Mouse (Mus musculus): ENCODE results near the gene Cfd. TPM values are rescaled to one million over a fixed set of nuclear protein-coding genes. Genes with fewer than 3 reads are reported as not detected.

Cfd gene
- polyA plus RNA-seq, 1 experiment from 2014 or later = 0.13 TPM

- no peak overlapping the region for H3K4me2 ChIP-seq (ENCODE audit: low read length)
- 59% methylated on average over 2 of the region's 2 CpGs for WGBS
- peaks cover 63% of the 10 kb centered on the region for H3K36me3 ChIP-seq (ENCODE audit: insufficient read depth, low read length)
- no peak overlapping the region for H3K9ac ChIP-seq (ENCODE audit: low read depth, low read length)
- ATAC-seq (replicated peaks; ENCODE audit: low FRiP score, low read depth) (no peak), DNase-seq (ENCODE audit: low spot score) (no peak)
- H3K4me3 ChIP-seq (replicated peaks; ENCODE audit: low read depth, low read length) = no peak overlapping the region
- no peaks in the 10 kb centered on the region for H3K9me3 ChIP-seq (replicated peaks; ENCODE audit: low read length)
- H3K27me3 ChIP-seq (ENCODE audit: insufficient read depth, low read length) = no peaks in the 10 kb centered on the region
- no peaks in the 10 kb centered on the region for H3K4me1 ChIP-seq (replicated peaks; ENCODE audit: insufficient read depth, low read length)
- TF ChIP-seq CTCF (IDR thresholded peaks at IDR 0.05; ENCODE audit: low read depth) = peak; percentile 51
- no peak overlapping the region for H3K27ac ChIP-seq
Measured at GRCm38 (mm10) chr10:79900951-79901410, 10.3 kb downstream of the Cfd start.

DNA sequence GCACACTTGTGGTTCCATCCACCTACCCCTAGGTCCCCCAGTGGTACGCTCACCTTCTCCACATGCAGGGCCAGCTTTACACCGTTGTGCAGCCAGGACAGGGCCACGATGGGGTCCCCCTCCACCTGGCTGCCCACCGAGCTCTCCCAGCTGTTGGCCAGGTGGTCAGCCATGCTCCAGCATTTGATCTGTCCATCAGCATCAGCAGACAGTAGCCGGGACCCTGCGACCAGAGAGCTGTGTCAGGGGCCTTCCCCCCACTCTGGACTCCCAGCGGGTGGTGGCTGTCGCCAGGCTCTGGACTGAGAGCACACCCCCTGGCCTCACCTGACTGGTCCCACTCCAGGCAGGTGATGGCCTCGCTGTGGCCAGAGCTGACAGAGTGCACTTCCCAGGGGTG, 16.1 kb downstream of the Cfd start:
- peaks cover 45% of the 10 kb centered on the region for H3K36me3 ChIP-seq (ENCODE audit: insufficient read depth, low read length)
- no peaks in the 10 kb centered on the region for H3K27me3 ChIP-seq (ENCODE audit: insufficient read depth, low read length)
- no peaks in the 10 kb centered on the region for H3K9me3 ChIP-seq (replicated peaks; ENCODE audit: low read length)
- no peak overlapping the region for H3K9ac ChIP-seq (ENCODE audit: low read depth, low read length)
- ATAC-seq (replicated peaks; ENCODE audit: low FRiP score, low read depth) (no peak), DNase-seq (ENCODE audit: low spot score) (no peak)
- no peak overlapping the region for H3K27ac ChIP-seq
- no peaks in the 10 kb centered on the region for H3K4me1 ChIP-seq (replicated peaks; ENCODE audit: insufficient read depth, low read length)
- H3K4me2 ChIP-seq (ENCODE audit: low read length) = no peak overlapping the region
- no peak for TF ChIP-seq CTCF (IDR thresholded peaks at IDR 0.05; ENCODE audit: low read depth)
- no peak overlapping the region for H3K4me3 ChIP-seq (replicated peaks; ENCODE audit: low read depth, low read length)
- WGBS = 96% methylated on average over 9 of the region's 9 CpGs

- Histone ChIP-seq H3K9ac (ENCODE audit: low read depth, low read length) (no peak overlapping the region), H3K4me1 (replicated peaks; ENCODE audit: insufficient read depth, low read length) (no peaks in the 10 kb centered on the region), H3K9me3 (replicated peaks; ENCODE audit: low read length) (no peaks in the 10 kb centered on the region), H3K36me3 (ENCODE audit: insufficient read depth, low read length) (peaks cover 47% of the 10 kb centered on the region), H3K27me3 (ENCODE audit: insufficient read depth, low read length) (no peaks in the 10 kb centered on the region), H3K4me3 (replicated peaks; ENCODE audit: low read depth, low read length) (no peak overlapping the region), H3K27ac (no peak overlapping the region), H3K4me2 (ENCODE audit: low read length) (no peak overlapping the region)
- DNase-seq (ENCODE audit: low spot score) (no peak), ATAC-seq (replicated peaks; ENCODE audit: low FRiP score, low read depth) (no peak)
- 89% methylated on average over 10 of the region's 10 CpGs for WGBS
- no peak for TF ChIP-seq CTCF (IDR thresholded peaks at IDR 0.05; ENCODE audit: low read depth)
Measured at GRCm38 (mm10) chr10:79907415-79907814, 16.8 kb downstream of the Cfd start.

DNA sequence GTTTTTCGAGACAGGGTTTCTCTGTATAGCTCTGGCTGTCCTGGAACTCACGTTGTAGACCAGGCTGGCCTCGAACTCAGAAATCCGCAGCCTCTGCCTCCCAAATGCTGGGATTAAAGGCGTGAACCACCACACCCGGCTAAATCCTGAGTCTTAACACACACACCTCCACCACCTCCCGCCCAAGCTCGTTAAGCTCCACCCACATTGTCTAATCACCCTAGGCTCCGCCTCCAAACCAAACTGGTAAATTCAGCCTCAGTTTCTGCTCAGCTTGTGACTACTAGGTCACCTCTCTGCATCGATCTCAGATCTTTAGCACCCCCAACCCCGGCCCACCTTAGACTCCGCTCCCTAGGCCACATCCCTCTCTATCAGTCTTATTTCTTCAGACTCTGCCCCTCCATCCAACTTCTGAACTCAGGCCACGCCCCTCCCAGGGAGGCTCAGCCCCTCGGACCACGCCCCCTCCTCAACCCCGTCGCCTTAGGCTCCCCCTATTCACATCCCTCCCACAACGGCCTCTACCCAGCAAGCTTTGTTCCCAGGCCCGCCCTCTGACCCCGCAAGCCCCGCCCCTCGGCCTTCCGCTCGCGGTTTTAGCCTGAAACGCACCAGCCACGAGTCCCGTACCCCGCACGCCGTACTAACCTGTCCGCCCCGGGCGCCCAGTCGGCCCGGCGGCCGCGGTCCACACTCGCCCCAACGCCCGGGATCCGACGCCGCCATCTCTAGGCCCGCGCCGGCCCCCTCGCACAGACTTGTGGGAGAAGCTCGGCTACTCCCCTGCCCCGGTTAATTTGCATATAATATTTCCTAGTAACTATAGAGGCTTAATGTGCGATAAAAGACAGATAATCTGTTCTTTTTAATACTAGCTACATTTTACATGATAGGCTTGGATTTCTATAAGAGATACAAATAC, 17.8 kb downstream of the Cfd start, which contains the start of gene Med16:
TSS of gene Med16 (minus strand) at position 757 of the 925 bp plus-strand sequence.
- H3K9me3 ChIP-seq (replicated peaks; ENCODE audit: low read length) = no peaks in the 10 kb centered on the region
- H3K4me2 ChIP-seq (ENCODE audit: low read length) = peak within 1 kb of the TSS; percentile 44
- 1% methylated on average over 52 of the region's 52 CpGs for WGBS
- peak; percentile 96 for ATAC-seq (replicated peaks; ENCODE audit: low FRiP score, low read depth)
- DNase-seq (ENCODE audit: low spot score) = peak; percentile 100
- H3K9ac ChIP-seq (ENCODE audit: low read depth, low read length) = peak within 1 kb of the TSS; percentile 83
- no peaks in the 10 kb centered on the region for H3K4me1 ChIP-seq (replicated peaks; ENCODE audit: insufficient read depth, low read length)
- no peak for TF ChIP-seq CTCF (IDR thresholded peaks at IDR 0.05; ENCODE audit: low read depth)
- peaks cover 40% of the 10 kb centered on the region for H3K36me3 ChIP-seq (ENCODE audit: insufficient read depth, low read length)
- H3K27me3 ChIP-seq (ENCODE audit: insufficient read depth, low read length) = no peaks in the 10 kb centered on the region
- H3K4me3 ChIP-seq (replicated peaks; ENCODE audit: low read depth, low read length) = peak within 1 kb of the TSS; percentile 58
- peak within 1 kb of the TSS; percentile 95 for H3K27ac ChIP-seq

DNA sequence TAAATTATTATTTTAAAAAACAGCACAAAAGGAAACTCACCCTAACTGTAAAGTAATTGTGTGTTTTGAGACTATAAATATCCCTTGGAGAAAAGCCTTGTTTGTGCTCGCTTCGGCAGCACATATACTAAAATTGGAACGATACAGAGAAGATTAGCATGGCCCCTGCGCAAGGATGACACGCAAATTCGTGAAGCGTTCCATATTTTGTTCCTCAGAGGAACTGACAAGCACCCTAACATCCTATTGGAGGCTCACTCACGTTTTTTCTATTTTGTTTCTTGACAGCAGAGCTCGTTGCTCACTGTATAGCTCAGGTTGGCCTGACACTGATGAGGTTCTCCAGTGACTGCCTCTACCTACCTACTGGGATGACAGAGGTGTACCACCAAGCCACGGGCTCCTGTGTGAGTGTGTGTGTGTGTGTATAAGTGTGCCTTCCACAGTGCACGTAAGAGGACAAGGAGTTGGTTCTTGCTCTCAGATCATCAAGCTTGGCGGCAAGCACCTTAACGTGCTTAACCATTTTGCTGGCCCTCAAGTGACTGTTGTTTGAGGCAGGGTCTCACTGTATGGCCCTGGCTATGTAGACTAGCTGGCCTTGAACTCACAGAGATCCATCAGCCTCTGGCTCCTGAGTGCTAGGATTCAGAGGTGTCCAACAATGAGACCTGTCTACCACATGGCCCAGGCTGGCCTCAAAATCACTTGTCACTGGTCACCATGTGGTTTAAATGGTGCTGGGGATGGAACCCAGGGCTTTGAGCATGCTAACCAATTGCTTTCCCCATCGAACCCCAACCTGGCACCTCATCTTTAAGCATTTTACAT, 18.7 kb downstream of the Cfd start:
- peaks cover 37% of the 10 kb centered on the region for H3K36me3 ChIP-seq (ENCODE audit: insufficient read depth, low read length)
- no peak for DNase-seq (ENCODE audit: low spot score)
- ATAC-seq (replicated peaks; ENCODE audit: low FRiP score, low read depth) = no peak
- peak overlapping the region; percentile 95 for H3K27ac ChIP-seq
- peak overlapping the region; percentile 44 for H3K4me2 ChIP-seq (ENCODE audit: low read length)
- 0 out of 2 replicates have a peak overlapping the region, but pooled peaks have one; percentile 83 for H3K9ac ChIP-seq (ENCODE audit: low read depth, low read length)
- TF ChIP-seq CTCF (IDR thresholded peaks at IDR 0.05; ENCODE audit: low read depth) = no peak
- H3K9me3 ChIP-seq (replicated peaks; ENCODE audit: low read length) = no peaks in the 10 kb centered on the region
- H3K27me3 ChIP-seq (ENCODE audit: insufficient read depth, low read length) = no peaks in the 10 kb centered on the region
- 22% methylated on average over 14 of the region's 14 CpGs for WGBS
- peak overlapping the region; percentile 58; the same call in 1 of the 2 replicates for H3K4me3 ChIP-seq (replicated peaks; ENCODE audit: low read depth, low read length)
- no peaks in the 10 kb centered on the region for H3K4me1 ChIP-seq (replicated peaks; ENCODE audit: insufficient read depth, low read length)

GRCm38 (mm10) chr10:79910556-79910955, 19.9 kb downstream of the Cfd start, which contains the start of gene Gm26602:
Gene Gm26602, plus strand, starts transcription at chr10:79910856.
- no peak within 1 kb of the TSS for H3K4me2 ChIP-seq (ENCODE audit: low read length)
- H3K4me3 ChIP-seq (replicated peaks; ENCODE audit: low read depth, low read length) = no peak within 1 kb of the TSS
- DNase-seq (ENCODE audit: low spot score) (no peak), ATAC-seq (replicated peaks; ENCODE audit: low FRiP score, low read depth) (no peak)
- H3K9ac ChIP-seq (ENCODE audit: low read depth, low read length) = no peak within 1 kb of the TSS
- peaks cover 28% of the 10 kb centered on the region for H3K36me3 ChIP-seq (ENCODE audit: insufficient read depth, low read length)
- peak within 1 kb of the TSS; percentile 95 for H3K27ac ChIP-seq
- H3K4me1 ChIP-seq (replicated peaks; ENCODE audit: insufficient read depth, low read length) = peaks cover 4% of the 10 kb centered on the region
- no peaks in the 10 kb centered on the region for H3K27me3 ChIP-seq (ENCODE audit: insufficient read depth, low read length)
- TF ChIP-seq CTCF (IDR thresholded peaks at IDR 0.05; ENCODE audit: low read depth) = no peak
- WGBS = 92% methylated on average over 4 of the region's 4 CpGs
- H3K9me3 ChIP-seq (replicated peaks; ENCODE audit: low read length) = no peaks in the 10 kb centered on the region

Data from kidney, postnatal 0 days (tissue).